Mouse (Mus musculus) adrenal gland, postnatal 25 days (tissue): Measurements from ENCODE around the gene Olfr1195. TPM values are rescaled to one million over a fixed set of nuclear protein-coding genes. Genes with fewer than 3 reads are reported as not detected.
"Not testable (repeated sequence)": the region's sequence is repeated elsewhere in the genome, so short reads cannot be mapped to it uniquely, and the experiment has no call there.

ENCODE experiments used
- DNase-seq: peaks from one replicate; pipeline ENCODE4 v3.0.0; 2021; ENCODE audit warnings: mixed read lengths
- long read RNA-seq: library from polyadenylated mRNA; stranded (forward); transcript quantifications from one replicate; pipeline ENCODE4 v2.0.0, GENCODE M21; 2021
- total RNA-seq: library from RNA; stranded (reverse); gene quantifications from 2 replicates; pipeline ENCODE4 v1.2.3, GENCODE M21; 2021

Gene Olfr1195
- total RNA-seq: not detected in 2 replicates
- long read RNA-seq: 0 reads

GRCm38 (mm10) chr2:88689087-88689486, at the start of gene Olfr1195:
Olfr1195 (minus strand) TSS chr2:88689187.
- no peak for DNase-seq

GRCm38 (mm10) chr2:88732266-88732665, 43.3 kb upstream of the Olfr1195 start, which contains the start of gene Olfr1197:
Olfr1197 (minus strand) TSS chr2:88732366.
- DNase-seq: no peak

GRCm38 (mm10) chr2:88704497-88704896, 15.5 kb upstream of the Olfr1195 start, which contains the start of gene Olfr1196:
Olfr1196 (minus strand) TSS chr2:88704597.
- no peak for DNase-seq

GRCm38 (mm10) chr2:88675328-88675727, 13.7 kb downstream of the Olfr1195 start, which contains the start of gene Olfr1193:
Olfr1193 (plus strand) TSS chr2:88675628.
- not testable (repeated sequence) for DNase-seq

GRCm38 (mm10) chr2:88648209-88648608, 40.8 kb downstream of the Olfr1195 start, which contains the start of gene Olfr1192-ps1:
Olfr1192-ps1 (plus strand) TSS chr2:88648509.
- no peak for DNase-seq

GRCm38 (mm10) chr2:88640242-88640641, 48.7 kb downstream of the Olfr1195 start, which contains the start of gene Olfr1191-ps1:
Olfr1191-ps1 (plus strand) TSS chr2:88640542.
- DNase-seq: not testable (repeated sequence)

Other genes with a start within 250 kb of the Olfr1195 start
- not detected in 2 replicates for gene Gm13757, start 240.1 kb downstream of the Olfr1195 start, total RNA-seq
- gene Olfr1183, start 234.3 kb downstream of the Olfr1195 start, total RNA-seq: not detected in 2 replicates
- gene Olfr1184, start 205.6 kb downstream of the Olfr1195 start, total RNA-seq: not detected in 2 replicates
- gene Olfr1185-ps1, start 195.9 kb downstream of the Olfr1195 start, total RNA-seq: not detected in 2 replicates
- gene Olfr1186, start 170.6 kb downstream of the Olfr1195 start, total RNA-seq: not detected in 2 replicates
- not detected in 2 replicates for gene Olfr1188, start 132.3 kb downstream of the Olfr1195 start, total RNA-seq
- not detected in 2 replicates for gene Olfr1189, start 102.7 kb downstream of the Olfr1195 start, total RNA-seq
- gene Olfr1191-ps1, start 48.6 kb downstream of the Olfr1195 start, total RNA-seq: not detected in 2 replicates
- not detected in 2 replicates for gene Olfr1192-ps1, start 40.7 kb downstream of the Olfr1195 start, total RNA-seq
- not detected in 2 replicates for gene Olfr1193, start 13.6 kb downstream of the Olfr1195 start, total RNA-seq
- gene Olfr1196, start 15.4 kb upstream of the Olfr1195 start, total RNA-seq: not detected in 2 replicates
- not detected in 2 replicates for gene Olfr1197, start 43.2 kb upstream of the Olfr1195 start, total RNA-seq
- not detected in 2 replicates for gene Olfr1198, start 62.2 kb upstream of the Olfr1195 start, total RNA-seq
- gene Olfr1199, start 71.3 kb upstream of the Olfr1195 start, total RNA-seq: not detected in 2 replicates
- not detected in 2 replicates for gene Olfr1200, start 81.3 kb upstream of the Olfr1195 start, total RNA-seq
- not detected in 2 replicates for gene Olfr1201, start 103.8 kb upstream of the Olfr1195 start, total RNA-seq
- gene Olfr1202, start 125.3 kb upstream of the Olfr1195 start, total RNA-seq: not detected in 2 replicates
- not detected in 2 replicates for gene Olfr1205, start 140.6 kb upstream of the Olfr1195 start, total RNA-seq
- gene Olfr1204, start 160.1 kb upstream of the Olfr1195 start, total RNA-seq: not detected in 2 replicates
- not detected in 2 replicates for gene Olfr1206, start 174.0 kb upstream of the Olfr1195 start, total RNA-seq
- not detected in 2 replicates for gene Olfr1208, start 213.1 kb upstream of the Olfr1195 start, total RNA-seq
- not detected in 2 replicates for gene Olfr1209, start 226.0 kb upstream of the Olfr1195 start, total RNA-seq
- gene Olfr1211, start 248.9 kb upstream of the Olfr1195 start, total RNA-seq: not detected in 2 replicates